1 mouse cellular context compared by ENCODE assay signal in the genomic region with DNA sequence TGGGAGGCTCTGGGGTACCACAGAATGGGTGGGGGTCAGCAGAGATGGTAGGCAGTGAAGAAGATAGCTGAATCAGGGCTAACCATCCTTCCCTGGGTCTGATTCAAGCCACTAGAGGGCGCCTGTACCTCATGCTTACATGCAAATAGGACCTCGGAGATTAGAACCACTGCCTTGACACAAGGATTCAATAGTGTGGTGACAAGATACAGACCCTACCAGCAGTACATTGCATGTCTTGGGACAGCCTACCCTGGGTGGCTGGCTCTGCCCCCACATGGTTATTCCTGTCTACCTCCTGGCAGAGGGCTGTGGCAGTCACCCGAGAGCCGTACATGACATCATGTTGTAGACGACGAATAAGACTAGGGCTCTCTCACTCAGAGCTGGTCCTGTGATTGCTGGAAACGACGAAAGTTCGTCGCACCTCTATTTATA.
TF ChIP-seq lines count a peak whose summit lies in the region.

No protein-coding gene starts in this region.

TF ChIP-seq in CH12.LX, 34 proteins besides CTCF, POLR2A, EP300 and RAD21 (continued from another document):
- TF ChIP-seq ZC3H11A (IDR thresholded peaks at IDR 0.05; ENCODE audit: low read depth, low read length) (peak; percentile 32; the same call in 1 of the 2 replicates), MEF2A (IDR thresholded peaks at IDR 0.05; ENCODE audit: borderline replicate concordance, low read depth, low read length) (0 out of 2 replicates have a peak, but pooled peaks have one; percentile 10), HCFC1 (IDR thresholded peaks at IDR 0.05; ENCODE audit: low read depth, low read length) (no peak), RCOR1 (conservative IDR thresholded peaks at IDR 0.05; ENCODE audit: low read depth, low read length) (no peak)
